Mouse (Mus musculus): ENCODE results near the gene Gm17428. TPM values are rescaled to one million over a fixed set of nuclear protein-coding genes. Genes with fewer than 3 reads are reported as not detected.

Gene Gm17428
- total and polyA plus RNA-seq, 3 experiments = not detected

DNA sequence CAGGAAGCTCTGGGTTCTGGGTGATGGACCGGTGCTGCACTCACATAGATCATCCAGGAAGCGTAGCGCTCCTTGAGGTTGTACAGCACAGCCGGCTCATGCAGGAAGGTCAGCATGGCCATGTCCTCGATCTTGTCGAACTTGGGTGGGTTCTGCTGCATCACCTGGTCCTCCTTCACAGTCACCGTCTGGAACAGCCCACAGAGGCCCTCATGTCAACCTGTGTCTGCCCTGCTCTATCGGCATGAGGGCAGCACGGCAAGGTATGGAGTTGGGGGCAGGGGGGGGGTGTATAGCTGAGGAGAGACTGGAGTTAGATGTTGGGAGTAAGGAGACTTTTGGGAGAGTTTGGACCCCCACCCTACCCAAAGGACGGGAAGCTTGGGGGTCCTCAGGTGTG, 15.5 kb downstream of the Gm17428 start:
- no peaks in the 10 kb centered on the region for H3K79me2 ChIP-seq (replicated peaks; ENCODE audit: control insufficient read depth, extremely low read depth, insufficient read depth, poor library complexity, severe bottlenecking)
- no peak overlapping the region for H3K9ac ChIP-seq (ENCODE audit: insufficient read depth, low read depth)
- no peaks in the 10 kb centered on the region for H3K36me3 ChIP-seq (replicated peaks in 1 of 2; ENCODE audit: control insufficient read depth in 1 of 2, insufficient read depth in 1 of 2, low read length in 1 of 2)
- dilution Hi-C loops (cut with MboI; ENCODE audit: extremely low pct_ligation_motif_present, extremely low pct_unique_long_range_greater_than_20kb, low sequenced_read_pairs) = no loop called here
- no peak overlapping the region for H3K4me3 ChIP-seq (replicated peaks in 1 of 3; ENCODE audit: low read depth in 2 of 3, low read length in 2 of 3, poor library complexity in 1 of 3)
- H3K27ac ChIP-seq (ENCODE audit: insufficient read depth, low read depth) = no peak overlapping the region
- no peaks in the 10 kb centered on the region for H3K4me1 ChIP-seq (ENCODE audit: control insufficient read depth in 1 of 2, insufficient read depth in 2 of 2)
- TF ChIP-seq HCFC1 (IDR thresholded peaks at IDR 0.05; ENCODE audit: low read depth, low read length) = no peak
- no peaks in the 10 kb centered on the region for H3K9me3 ChIP-seq (replicated peaks; ENCODE audit: low read length)
- in situ Hi-C loops (cut with MboI; ENCODE audit: low pct_ligation_motif_present, low pct_unique_long_range_greater_than_20kb, low sequenced_read_pairs) = no loop called here
- DNase-seq (ENCODE audit: extremely low read depth) = no peak
- H3K27me3 ChIP-seq (replicated peaks) = peaks cover 86% of the 10 kb centered on the region
- no peak overlapping the region for H3K4me2 ChIP-seq (ENCODE audit: insufficient read depth, low read depth, poor library complexity, severe bottlenecking)

DNA sequence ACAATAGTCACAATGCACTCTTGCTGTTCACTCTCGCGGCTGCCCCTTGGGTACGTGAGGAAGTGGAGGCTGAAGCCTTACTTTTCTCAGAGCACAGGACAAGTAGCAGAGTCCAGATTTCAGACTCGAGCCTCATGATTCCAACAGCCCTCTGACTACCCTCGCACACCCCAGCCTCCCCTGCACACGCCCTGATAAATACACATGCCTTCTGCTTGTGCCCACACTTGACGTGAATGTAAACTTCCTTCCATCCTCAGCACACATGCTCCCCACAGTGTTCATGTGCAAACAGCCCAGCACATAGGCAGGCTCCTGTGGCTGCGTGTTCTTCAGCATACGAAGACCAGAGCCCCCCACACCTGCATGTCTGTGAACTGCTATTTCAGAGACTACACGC, 16.9 kb downstream of the Gm17428 start:
- TF ChIP-seq TBP (conservative IDR thresholded peaks at IDR 0.05; ENCODE audit: low read depth, low read length) = no peak
- TF ChIP-seq NELFE (IDR thresholded peaks at IDR 0.05; ENCODE audit: low read depth, low read length) = no peak

DNA sequence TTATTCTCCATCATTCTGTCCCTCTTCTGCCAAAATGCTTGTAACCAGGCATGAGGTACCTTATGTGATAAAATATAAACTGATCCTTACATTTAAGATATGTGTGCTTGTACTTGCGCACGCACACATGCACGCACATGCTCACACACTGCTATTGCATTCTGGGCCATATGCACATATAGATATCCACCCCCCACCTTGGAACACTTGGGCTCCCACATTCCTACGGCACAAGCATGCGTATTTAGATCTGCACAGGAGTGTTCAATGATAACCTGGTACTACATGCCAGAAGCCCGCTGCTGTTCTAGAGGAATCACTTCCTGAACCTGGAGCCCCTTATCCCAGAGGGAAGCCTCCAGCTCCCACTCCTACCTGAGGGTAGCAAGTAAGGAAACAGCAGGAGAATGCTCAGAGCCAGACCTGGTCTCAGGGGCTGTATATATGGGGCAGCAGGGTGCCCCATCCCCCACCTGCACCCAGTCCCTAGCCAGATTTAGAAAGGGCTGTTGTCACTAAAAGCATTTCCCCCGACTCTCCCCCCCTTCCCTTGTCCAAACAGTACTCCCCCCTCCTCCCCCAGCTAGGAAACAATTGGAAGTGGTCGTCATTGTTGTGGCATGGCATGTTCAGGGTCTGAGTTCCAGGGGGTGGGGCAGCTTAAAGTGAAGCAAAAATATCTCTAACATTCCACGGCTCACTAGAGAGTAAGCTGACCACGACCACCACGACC, 17.6 kb downstream of the Gm17428 start, which contains the start of gene Myh7:
Myh7 (minus strand) TSS at position 491 of the 733 bp plus-strand sequence.
- Histone ChIP-seq H3K4me3 (replicated peaks in 1 of 3; ENCODE audit: low read depth in 2 of 3, low read length in 2 of 3, poor library complexity in 1 of 3) (no peak within 1 kb of the TSS), H3K4me2 (ENCODE audit: insufficient read depth, low read depth, poor library complexity, severe bottlenecking) (no peak within 1 kb of the TSS)

More for the DNA sequence above, 16.9 kb downstream of the Gm17428 start:
- dilution Hi-C loops (cut with MboI; ENCODE audit: extremely low pct_ligation_motif_present, extremely low pct_unique_long_range_greater_than_20kb, low sequenced_read_pairs) = no loop called here
- Histone ChIP-seq H3K36me3 (replicated peaks in 1 of 2; ENCODE audit: control insufficient read depth in 1 of 2, insufficient read depth in 1 of 2, low read length in 1 of 2) (no peaks in the 10 kb centered on the region), H3K4me2 (ENCODE audit: insufficient read depth, low read depth, poor library complexity, severe bottlenecking) (no peak overlapping the region), H3K27me3 (replicated peaks) (peaks cover 91% of the 10 kb centered on the region), H3K4me1 (ENCODE audit: control insufficient read depth in 1 of 2, insufficient read depth in 2 of 2) (no peaks in the 10 kb centered on the region), H3K9me3 (replicated peaks; ENCODE audit: low read length) (no peaks in the 10 kb centered on the region), H3K4me3 (replicated peaks in 1 of 3; ENCODE audit: low read depth in 2 of 3, low read length in 2 of 3, poor library complexity in 1 of 3) (no peak overlapping the region), H3K27ac (ENCODE audit: insufficient read depth, low read depth) (no peak overlapping the region), H3K79me2 (replicated peaks; ENCODE audit: control insufficient read depth, extremely low read depth, insufficient read depth, poor library complexity, severe bottlenecking) (no peaks in the 10 kb centered on the region), H3K9ac (ENCODE audit: insufficient read depth, low read depth) (no peak overlapping the region)
- DNase-seq (ENCODE audit: extremely low read depth) = no peak
- in situ Hi-C loops (cut with MboI; ENCODE audit: low pct_ligation_motif_present, low pct_unique_long_range_greater_than_20kb, low sequenced_read_pairs) = no loop called here

DNA sequence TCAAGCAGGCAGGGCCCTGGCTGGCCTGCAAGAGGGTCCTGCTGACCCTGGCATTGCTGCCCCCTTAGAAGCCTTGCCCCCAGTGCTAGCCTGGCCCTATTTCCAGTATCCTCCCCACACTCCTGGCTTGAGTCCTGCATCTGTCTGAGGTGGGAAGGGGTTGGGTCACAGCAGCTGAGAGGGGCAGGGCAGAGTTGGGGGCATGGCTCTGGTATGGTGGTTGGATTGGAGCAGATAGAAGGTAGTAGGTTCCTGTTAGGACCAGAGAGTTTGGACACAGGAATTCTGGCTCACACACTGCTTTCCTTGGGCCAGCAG, 18.1 kb downstream of the Gm17428 start:
- Histone ChIP-seq H3K36me3 (replicated peaks in 1 of 2; ENCODE audit: control insufficient read depth in 1 of 2, insufficient read depth in 1 of 2, low read length in 1 of 2) (no peaks in the 10 kb centered on the region), H3K9ac (ENCODE audit: insufficient read depth, low read depth) (no peak overlapping the region), H3K9me3 (replicated peaks; ENCODE audit: low read length) (no peaks in the 10 kb centered on the region), H3K4me3 (replicated peaks in 1 of 3; ENCODE audit: low read depth in 2 of 3, low read length in 2 of 3, poor library complexity in 1 of 3) (no peak overlapping the region), H3K4me1 (ENCODE audit: control insufficient read depth in 1 of 2, insufficient read depth in 2 of 2) (no peaks in the 10 kb centered on the region), H3K4me2 (ENCODE audit: insufficient read depth, low read depth, poor library complexity, severe bottlenecking) (no peak overlapping the region), H3K27ac (ENCODE audit: insufficient read depth, low read depth) (no peak overlapping the region), H3K79me2 (replicated peaks; ENCODE audit: control insufficient read depth, extremely low read depth, insufficient read depth, poor library complexity, severe bottlenecking) (no peaks in the 10 kb centered on the region), H3K27me3 (replicated peaks) (peaks cover 85% of the 10 kb centered on the region)
- TF ChIP-seq KAT2A (IDR thresholded peaks at IDR 0.05; ENCODE audit: insufficient replicate concordance, low read length) = no peak
- no peak for TF ChIP-seq ETS1 (conservative IDR thresholded peaks at IDR 0.05; ENCODE audit: low read depth, low read length)
- no peak for TF ChIP-seq USF1 (IDR thresholded peaks at IDR 0.05; ENCODE audit: low read depth, low read length)
- DNase-seq (ENCODE audit: extremely low read depth) = no peak
- in situ Hi-C loops (cut with MboI; ENCODE audit: low pct_ligation_motif_present, low pct_unique_long_range_greater_than_20kb, low sequenced_read_pairs) = loop anchor here (5.0 kb wide), 1 partner anchor 33 kb away; no protein-coding TSS in a partner anchor
- dilution Hi-C loops (cut with MboI; ENCODE audit: extremely low pct_ligation_motif_present, extremely low pct_unique_long_range_greater_than_20kb, low sequenced_read_pairs) = no loop called here

More for the DNA sequence above, 17.6 kb downstream of the Gm17428 start, which contains the start of gene Myh7:
- no peaks in the 10 kb centered on the region for H3K9me3 ChIP-seq (replicated peaks; ENCODE audit: low read length)
- dilution Hi-C loops (cut with MboI; ENCODE audit: extremely low pct_ligation_motif_present, extremely low pct_unique_long_range_greater_than_20kb, low sequenced_read_pairs) = no loop called here
- in situ Hi-C loops (cut with MboI; ENCODE audit: low pct_ligation_motif_present, low pct_unique_long_range_greater_than_20kb, low sequenced_read_pairs) = no loop called here
- no peak for TF ChIP-seq RCOR1 (conservative IDR thresholded peaks at IDR 0.05; ENCODE audit: low read depth, low read length)
- no peak for TF ChIP-seq RAD21 (IDR thresholded peaks at IDR 0.05; ENCODE audit: low read depth, low read length)
- TF ChIP-seq ZNF384 (IDR thresholded peaks at IDR 0.05; ENCODE audit: low read depth, low read length) = no peak
- no peak for TF ChIP-seq CHD1 (IDR thresholded peaks at IDR 0.05; ENCODE audit: low read depth, low read length)
- DNase-seq (ENCODE audit: extremely low read depth) = no peak
- H3K36me3 ChIP-seq (replicated peaks in 1 of 2; ENCODE audit: control insufficient read depth in 1 of 2, insufficient read depth in 1 of 2, low read length in 1 of 2) = no peaks in the 10 kb centered on the region
- H3K27ac ChIP-seq (ENCODE audit: insufficient read depth, low read depth) = no peak within 1 kb of the TSS
- no peak within 1 kb of the TSS for H3K9ac ChIP-seq (ENCODE audit: insufficient read depth, low read depth)
- peaks cover 90% of the 10 kb centered on the region for H3K27me3 ChIP-seq (replicated peaks)
- H3K79me2 ChIP-seq (replicated peaks; ENCODE audit: control insufficient read depth, extremely low read depth, insufficient read depth, poor library complexity, severe bottlenecking) = no peaks in the 10 kb centered on the region
- no peaks in the 10 kb centered on the region for H3K4me1 ChIP-seq (ENCODE audit: control insufficient read depth in 1 of 2, insufficient read depth in 2 of 2)

Data from CH12.LX (cell line).